Mouse (Mus musculus) kidney, embryonic 14.5 days (tissue): ENCODE data around the gene Tlr5. TPM values are rescaled to one million over a fixed set of nuclear protein-coding genes. Genes with fewer than 3 reads are reported as not detected.

ENCODE experiments used
- ATAC-seq: fragments of 200-750 bp; cut with Nextera tagmentation; 2 replicates; pipeline ENCODE4 v1.8.0; 2017; ENCODE audit warnings: moderate number of reproducible peaks, mild to moderate bottlenecking, moderate TSS enrichment, moderate library complexity; ENCODE audit not compliant: low FRiP score, low TSS enrichment
- H3K27ac ChIP-seq: fragments of 300-500 bp; sonication (generic); 2 replicates; pipeline ENCODE4 v1.5.1; 2014; ENCODE audit warnings: low read depth, mild to moderate bottlenecking, low read length, moderate library complexity, mixed read lengths
- H3K27me3 ChIP-seq: fragments of 300-500 bp; sonication (generic); 2 replicates; pipeline ENCODE4 v1.6.1; 2014; ENCODE audit warnings: mild to moderate bottlenecking, low read length; ENCODE audit not compliant: control insufficient read depth, insufficient read depth
- H3K36me3 ChIP-seq: fragments of 300-500 bp; sonication (generic); 2 replicates; pipeline ENCODE4 v1.6.1; 2014; ENCODE audit warnings: low read length, mixed read lengths; ENCODE audit not compliant: control insufficient read depth, insufficient read depth
- H3K4me1 ChIP-seq: fragments of 300-500 bp; sonication (generic); 2 replicates; pipeline ENCODE4 v1.6.1; 2014; ENCODE audit warnings: low read length, mixed read lengths; ENCODE audit not compliant: control insufficient read depth, insufficient read depth
- H3K4me2 ChIP-seq: fragments of 300-500 bp; sonication (generic); replicated peaks from 2 replicates; pipeline ENCODE4 v1.6.1; 2014; ENCODE audit warnings: low read depth, mild to moderate bottlenecking, low read length
- H3K4me3 ChIP-seq: fragments of 300-500 bp; sonication (generic); 2 replicates; pipeline ENCODE4 v1.5.1; 2014; ENCODE audit warnings: mild to moderate bottlenecking, low read length
- H3K9ac ChIP-seq: fragments of 300-500 bp; sonication (generic); 2 replicates; pipeline ENCODE4 v1.6.1; 2014; ENCODE audit warnings: low read depth, mild to moderate bottlenecking, low read length, moderate library complexity
- H3K9me3 ChIP-seq: fragments of 300-500 bp; sonication (generic); 2 replicates; pipeline ENCODE4 v1.6.1; 2016; ENCODE audit warnings: low read length; ENCODE audit not compliant: control insufficient read depth
- WGBS: fragments of 180-500 bp; shearing (Covaris S2); extraction: QIAGEN DNeasy Blood & Tissue Kit; methylation state at CpG from one replicate; pipeline ENCODE4 v1.1.7; 2014; 5-methylcytosine and 5-hydroxymethylcytosine counted together
- polyA plus RNA-seq: library from polyadenylated mRNA; unstranded; fragments of >200 nt; fragmentation: Nextera tagmentation; extraction: Ambion mirVana; gene quantifications from 2 replicates; pipeline ENCODE4 v1.2.1, GENCODE M21; 2014

The Tlr5 gene
- polyA plus RNA-seq, 1 experiment from 2014 or later: 1.1 TPM

DNA sequence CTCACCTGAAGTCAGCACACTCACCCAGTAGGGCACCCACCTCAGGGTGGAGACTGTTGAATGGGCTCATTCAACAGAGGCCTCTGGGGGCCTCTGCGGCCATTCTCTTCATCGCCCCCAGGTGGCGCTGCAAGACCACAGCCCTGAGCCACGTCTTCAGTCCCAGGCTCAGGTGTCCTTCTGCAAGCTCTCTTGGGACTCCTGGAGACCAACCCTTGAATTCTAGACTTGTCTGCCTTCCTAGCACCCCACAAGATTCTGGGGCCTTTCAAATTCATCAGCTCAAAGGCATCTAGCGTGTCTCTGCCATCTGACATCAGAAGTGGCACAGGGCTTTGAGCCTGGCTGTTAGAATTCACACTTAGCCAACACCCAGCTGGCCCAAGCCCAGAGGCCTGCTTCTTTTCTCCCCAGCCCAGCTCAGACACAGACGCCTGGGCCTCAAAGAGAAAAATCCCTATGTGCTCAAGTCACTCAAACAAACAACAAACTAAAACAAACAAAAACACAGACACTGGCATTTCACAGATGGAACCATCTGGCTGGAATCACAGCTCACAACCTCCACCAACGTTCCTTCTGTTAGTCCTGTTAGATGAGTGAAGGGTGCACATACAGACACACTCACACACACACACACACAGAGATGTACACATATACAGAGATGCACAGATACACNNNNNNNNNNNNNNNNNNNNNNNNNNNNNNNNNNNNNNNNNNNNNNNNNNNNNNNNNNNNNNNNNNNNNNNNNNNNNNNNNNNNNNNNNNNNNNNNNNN is 36.6 kb downstream of the Tlr5 start:
- Histone ChIP-seq H3K27ac (no peak overlapping the region), H3K9me3 (no peaks in the 10 kb centered on the region), H3K4me3 (no peak overlapping the region), H3K9ac (no peak overlapping the region), H3K4me1 (no peaks in the 10 kb centered on the region), H3K36me3 (no peaks in the 10 kb centered on the region), H3K4me2 (no peak overlapping the region), H3K27me3 (no peaks in the 10 kb centered on the region)
- 6% methylated on average over 7 of the region's 7 CpGs for WGBS
- ATAC-seq: peak; percentile 70

Other genes starting within 250 kb of the Tlr5 start
- gene Ccdc185, start 205.6 kb upstream of the Tlr5 start, polyA plus RNA-seq: not detected in 2 replicates
- 15.8 and 23.6 TPM in 2 replicates for gene Susd4, start 190.9 kb upstream of the Tlr5 start, polyA plus RNA-seq